Mouse (Mus musculus) CD4-positive, CD25-positive, alpha-beta regulatory T cell, adult 9 weeks (primary cell): Measurements from ENCODE around the gene Zcchc8. TPM values are rescaled to one million over a fixed set of nuclear protein-coding genes. Genes with fewer than 3 reads are reported as not detected.

Experiments used
- polyA plus RNA-seq: library from polyadenylated mRNA; unstranded; fragments of 100-300 nt; shearing (Covaris generic); gene quantifications from one replicate; pipeline ENCODE4 v1.2.1, GENCODE M21; 2017

The Zcchc8 gene
- 98.7 TPM for polyA plus RNA-seq

DNA sequence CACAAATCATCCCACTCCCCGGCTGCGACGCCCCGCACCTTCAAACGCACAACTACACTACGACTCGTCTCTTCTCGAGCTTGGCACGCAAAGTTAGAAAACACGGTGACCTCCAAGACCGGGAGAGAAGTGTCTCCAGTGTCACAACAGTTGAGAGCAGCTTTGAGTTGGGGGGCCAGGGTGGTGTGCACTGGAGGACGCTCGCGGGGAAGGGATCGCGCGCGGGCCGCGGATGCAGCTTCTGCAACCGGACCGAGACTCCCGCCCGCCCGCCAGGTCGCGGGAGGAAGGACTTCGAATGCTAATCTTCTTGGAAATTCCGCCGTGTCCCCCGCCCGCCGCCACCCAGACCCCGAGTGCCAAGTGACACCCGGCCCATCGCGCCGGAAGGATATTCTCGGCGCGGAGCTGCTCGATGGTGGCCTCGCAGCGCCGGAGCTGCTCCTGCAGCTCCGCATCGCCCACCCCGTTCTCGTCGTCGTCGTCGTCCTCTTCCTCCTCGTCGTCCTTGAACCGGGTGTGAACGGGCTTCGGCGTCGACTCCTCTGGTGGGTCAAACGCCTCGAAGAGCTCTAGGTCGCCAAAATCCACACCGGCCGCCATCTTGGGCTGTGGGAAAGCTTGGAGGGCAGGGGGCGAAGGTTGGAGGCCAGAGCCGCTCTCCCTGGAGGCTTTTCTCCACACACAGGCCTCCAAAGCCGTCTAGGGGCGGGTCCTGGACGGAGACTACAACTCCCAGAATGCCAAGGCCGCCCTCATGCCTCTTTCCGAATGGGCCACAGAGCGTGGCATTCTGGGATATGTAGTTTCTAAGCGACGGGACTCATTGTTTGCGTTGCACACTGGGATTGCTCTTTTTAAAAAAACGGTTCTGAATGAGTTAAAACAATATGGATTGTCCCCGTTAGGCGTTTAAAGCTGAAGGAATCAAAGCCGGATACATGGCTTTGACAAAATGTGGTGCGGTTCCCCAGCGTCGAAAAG lies at the start of gene Zcchc8:
Gene Zcchc8 (minus strand): TSS at position 773 of the 984 bp plus-strand sequence.

DNA sequence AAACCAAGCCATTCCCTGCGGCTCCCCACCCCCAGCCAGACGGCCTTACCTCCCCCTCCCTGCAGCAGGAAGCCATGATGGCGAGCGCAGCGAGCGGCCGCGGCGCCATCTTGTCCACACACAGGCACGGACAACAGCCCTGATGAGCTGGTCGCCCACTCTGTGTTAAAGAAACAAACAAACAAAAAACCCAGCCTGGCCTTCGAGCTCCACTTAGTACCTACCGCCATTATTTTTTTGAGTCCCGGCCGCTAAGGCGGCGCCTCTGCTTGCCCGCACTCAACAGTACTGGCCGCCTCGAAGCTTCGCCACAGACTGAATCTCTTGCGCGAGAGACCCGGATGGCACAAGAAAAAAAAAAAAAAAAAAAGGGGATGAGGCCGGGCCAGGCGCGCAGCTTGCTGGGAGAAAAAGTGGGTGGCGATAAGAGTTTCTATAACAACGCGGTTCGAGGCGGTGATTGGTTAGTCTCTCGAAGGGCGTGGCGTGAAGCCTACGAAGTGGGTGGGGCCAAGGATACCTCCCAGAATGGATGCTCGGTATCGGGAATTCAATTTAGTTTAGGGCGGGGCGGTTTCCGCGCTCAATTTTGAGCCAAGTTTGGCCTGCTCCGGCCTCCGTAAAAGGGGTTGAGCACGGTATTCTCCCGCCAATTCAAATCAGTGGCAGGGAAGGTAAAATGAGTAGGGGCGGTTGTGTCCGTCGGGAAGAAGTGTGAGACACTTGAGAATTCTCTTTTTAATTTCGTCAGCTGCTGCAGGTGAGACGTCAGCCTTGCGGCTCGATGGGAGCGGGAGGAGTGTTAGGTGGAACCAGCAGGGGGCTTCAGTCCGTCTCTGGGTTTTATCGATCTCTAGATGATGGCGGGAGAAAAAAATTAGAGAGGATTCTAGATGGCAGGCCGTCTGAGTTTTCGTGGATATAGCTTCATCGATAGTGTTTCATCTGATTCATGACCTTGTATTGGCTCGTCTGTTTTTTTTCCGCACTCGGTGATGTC lies 28.5 kb upstream of the Zcchc8 start, which contains the start of the genes Rsrc2 and Kntc1:
Gene Rsrc2 (minus strand): TSS at position 350 of the 1,000 bp plus-strand sequence.
Gene Kntc1 (plus strand): TSS at position 652 of the 1,000 bp plus-strand sequence.

DNA sequence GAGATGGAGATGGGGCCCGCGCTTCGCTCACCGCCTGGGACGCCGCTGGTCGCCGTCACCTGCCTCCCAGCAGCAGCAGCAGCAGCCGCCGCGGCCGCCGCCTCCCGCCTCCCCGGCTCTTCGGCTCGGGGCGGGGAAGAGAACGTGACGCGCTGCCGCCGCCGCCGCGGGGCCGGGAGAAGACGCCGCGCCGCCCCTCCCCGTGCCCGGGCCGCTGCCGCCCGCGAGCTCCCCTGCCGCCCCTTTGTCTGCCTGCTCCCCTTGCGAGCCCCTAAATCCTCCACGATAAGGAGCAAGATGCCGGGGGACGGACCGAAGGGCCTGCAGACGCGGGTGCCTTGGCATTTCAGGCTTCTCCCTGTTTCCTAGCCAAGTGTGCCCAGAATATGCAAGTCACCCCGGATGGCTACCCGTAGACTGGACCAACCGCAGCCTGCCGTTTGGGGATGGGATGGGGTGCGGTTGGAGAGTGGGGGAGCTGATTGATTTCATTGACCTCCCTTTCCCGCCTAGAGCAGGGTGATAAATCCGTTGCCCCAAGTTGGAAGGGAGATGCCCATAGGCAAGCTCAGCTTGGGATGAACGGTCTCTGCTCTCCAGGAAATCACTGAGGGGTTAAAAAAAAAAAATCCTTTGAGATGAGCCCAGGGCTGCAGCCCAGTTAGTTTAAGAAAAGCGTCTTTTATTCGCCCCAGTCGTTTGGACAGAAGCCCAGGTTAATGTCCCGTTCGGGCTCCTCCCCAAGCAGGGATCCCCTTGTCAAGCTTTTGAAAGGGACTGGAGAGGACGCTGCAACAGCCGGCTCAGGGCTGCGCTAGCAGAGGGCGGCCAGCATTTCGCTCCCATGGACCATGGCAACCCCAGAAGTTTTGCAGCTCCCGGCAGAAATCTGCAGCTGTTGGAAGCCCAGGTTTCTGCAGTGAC lies 36.4 kb downstream of the Zcchc8 start, which contains the start of gene Clip1:
Gene Clip1 (minus strand): TSS at position 398 of the 924 bp plus-strand sequence.

Other genes with a start within 250 kb of the Zcchc8 start
- gene Lrrc43, start 231.8 kb downstream of the Zcchc8 start, polyA plus RNA-seq = not detected
- not detected for gene Il31, start 231.6 kb downstream of the Zcchc8 start, polyA plus RNA-seq
- gene B3gnt4, start 210.6 kb downstream of the Zcchc8 start, polyA plus RNA-seq = 1.3 TPM
- gene Diablo, start 196.9 kb downstream of the Zcchc8 start, polyA plus RNA-seq = 136 TPM
- not detected for gene Gm49027, start 195.6 kb downstream of the Zcchc8 start, polyA plus RNA-seq
- 60.0 TPM for gene Vps33a, start 148.1 kb downstream of the Zcchc8 start, polyA plus RNA-seq
- gene Clip1, start 36.5 kb downstream of the Zcchc8 start, polyA plus RNA-seq = 102 TPM
- gene Rsrc2, start 28.3 kb upstream of the Zcchc8 start, polyA plus RNA-seq = 207 TPM
- 2.9 TPM for gene Kntc1, start 28.6 kb upstream of the Zcchc8 start, polyA plus RNA-seq
- 0.51 TPM for gene Hcar2, start 144.4 kb upstream of the Zcchc8 start, polyA plus RNA-seq
- gene Hcar1, start 158.9 kb upstream of the Zcchc8 start, polyA plus RNA-seq = not detected
- 105 TPM for gene Denr, start 186.1 kb upstream of the Zcchc8 start, polyA plus RNA-seq
- gene Gm43518, start 206.3 kb upstream of the Zcchc8 start, polyA plus RNA-seq = 6.3 TPM
- gene Ccdc62, start 209.6 kb upstream of the Zcchc8 start, polyA plus RNA-seq = 6.1 TPM